Mouse (Mus musculus) olfactory bulb, adult 2 months (tissue): ENCODE measurements around the gene Fbxl3.

Experiments used
- CTCF ChIP-seq: fragments of 200-500 bp; IDR thresholded peaks from 2 replicates; pipeline ENCODE4 v1.5.1; 2012; ENCODE audit warnings: low read depth, mild to moderate bottlenecking, low read length, moderate library complexity; ENCODE audit not compliant: insufficient read depth
- POLR2A ChIP-seq: fragments of 200-500 bp; IDR thresholded peaks from 2 replicates; pipeline ENCODE4 v1.6.1; 2012; ENCODE audit warnings: mild to moderate bottlenecking, low read depth, low read length, moderate library complexity; ENCODE audit not compliant: insufficient read depth

DNA sequence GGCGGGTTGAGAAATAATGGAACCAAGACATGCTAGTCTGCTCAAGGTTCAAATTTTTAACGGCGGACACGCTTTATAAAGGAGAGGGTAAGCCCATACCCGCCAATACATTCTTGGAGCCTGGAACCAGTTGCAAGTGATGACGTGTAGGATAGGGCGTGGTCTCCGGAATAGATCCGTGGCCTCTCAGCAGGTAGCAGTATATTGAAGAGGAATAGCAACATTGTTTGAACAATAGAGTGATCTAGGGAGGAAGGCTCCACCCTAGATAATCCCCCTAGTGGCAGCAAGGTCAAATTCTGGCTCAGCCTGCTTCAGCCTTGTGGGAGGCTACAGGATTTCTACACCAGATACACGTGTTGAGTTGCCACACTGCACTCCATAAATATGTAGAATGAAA, 39.9 kb downstream of the Fbxl3 start:
- TF ChIP-seq CTCF (no peak), POLR2A (no peak)
